Mouse (Mus musculus) left cerebral cortex, postnatal 4 days (tissue): ENCODE measurements around the gene Eva1c. TPM values are rescaled to one million over a fixed set of nuclear protein-coding genes. Genes with fewer than 3 reads are reported as not detected.

ENCODE experiments used
- microRNA-seq: library from miRNA; unstranded; fragments of <30 nt; microRNA quantifications from one replicate; pipeline ENCODE4 v1.2.0, GENCODE M21; 2022
- total RNA-seq, 2 experiments: library from RNA; stranded (reverse); gene quantifications; 2 replicates each; pipeline ENCODE4 v1.2.3; 2021

Gene Eva1c
- total RNA-seq, 2 experiments from 2014 or later, result 0.96 to 1.4 TPM

Small RNAs within 50 kb of the gene (microRNA-seq; reads per million reads assigned to microRNA genes)
- gene Gm22933, result not detected

Other genes starting within 250 kb of the Eva1c start
- gene Mis18a, start 99.3 kb upstream of the Eva1c start, total RNA-seq, result 10 to 100 TPM; 11.3 TPM
- gene Mrap, start 88.5 kb upstream of the Eva1c start, total RNA-seq, result not detected
- 10 to 100 TPM; 15.9 to 18.5 TPM for gene Urb1, start 16.3 kb upstream of the Eva1c start, total RNA-seq
- gene Cfap298, start 108.4 kb downstream of the Eva1c start, total RNA-seq, result 10 to 100 TPM; 31.6 to 35.8 TPM
- gene Synj1, start 184.6 kb downstream of the Eva1c start, total RNA-seq, result 100 to 1,000 TPM; 140 to 164 TPM
- gene Paxbp1, start 217.8 kb downstream of the Eva1c start, total RNA-seq, result 10 to 100 TPM; 91.2 to 94.8 TPM